1 mouse cellular context compared by ENCODE assay signal in the genomic region with DNA sequence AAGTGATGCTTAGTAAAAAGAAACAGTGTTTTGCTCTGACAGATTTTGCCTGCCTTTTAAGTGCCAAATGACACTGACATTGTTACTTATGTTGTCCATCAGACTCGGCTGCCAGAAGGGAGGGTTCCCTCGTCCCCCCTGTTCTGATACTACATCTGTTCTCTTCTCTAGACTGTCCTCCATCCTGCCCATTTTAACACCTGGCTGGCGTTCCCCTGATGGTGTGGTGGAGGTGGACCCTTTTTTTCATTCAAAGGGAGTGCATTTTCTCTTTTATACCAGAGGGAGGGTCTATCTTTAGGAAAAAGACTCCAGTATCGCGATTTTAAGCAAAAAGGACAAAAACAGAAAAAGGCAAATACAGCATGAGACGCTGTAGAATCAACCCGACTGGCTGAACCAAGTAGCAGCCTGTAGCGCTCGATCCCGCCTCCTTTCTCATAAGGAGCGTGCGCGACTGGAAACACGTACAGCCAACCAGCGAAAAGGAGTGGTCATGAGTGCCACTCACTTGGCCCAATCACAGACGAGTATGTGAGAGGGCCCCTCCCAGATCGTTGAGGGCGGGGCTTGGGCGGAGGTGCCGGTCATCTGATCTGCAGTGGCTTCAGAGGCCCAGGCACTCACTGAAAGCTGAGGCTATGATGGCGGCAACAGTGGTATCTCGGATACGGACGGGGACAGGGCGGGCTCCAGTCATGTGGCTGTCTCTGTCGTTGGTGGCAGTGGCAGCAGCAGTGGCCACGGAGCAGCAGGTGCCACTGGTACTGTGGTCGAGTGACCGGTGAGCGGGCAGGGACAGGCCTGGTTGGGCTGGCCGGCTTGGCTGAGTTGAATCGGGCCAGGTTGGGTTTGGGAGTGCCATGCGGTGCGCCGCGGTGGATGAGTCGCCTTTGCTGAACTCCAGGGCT.
TF ChIP-seq lines count a peak whose summit lies in the region.

Gene Atp6ap1 (plus strand): TSS at position 560 of the 911 bp plus-strand sequence.

TF ChIP-seq in CH12.LX, 34 proteins besides CTCF, POLR2A, EP300 and RAD21:
- TF ChIP-seq IRF4 (IDR thresholded peaks at IDR 0.05; ENCODE audit: low read depth, low read length), result no peak
- no peak for TF ChIP-seq CHD1 (IDR thresholded peaks at IDR 0.05; ENCODE audit: low read depth, low read length)
- TF ChIP-seq NRF1 (IDR thresholded peaks at IDR 0.05; ENCODE audit: low read depth, low read length), result peak; percentile 76
- TF ChIP-seq RCOR1 (conservative IDR thresholded peaks at IDR 0.05; ENCODE audit: low read depth, low read length), result no peak
- no peak for TF ChIP-seq MAFK (IDR thresholded peaks at IDR 0.05; ENCODE audit: insufficient replicate concordance, low read length)
- TF ChIP-seq POLR2AphosphoS2 (IDR thresholded peaks at IDR 0.05; ENCODE audit: low read depth, low read length), result peak; percentile 70
- TF ChIP-seq KAT2A (IDR thresholded peaks at IDR 0.05; ENCODE audit: insufficient replicate concordance, low read length), result 0 out of 2 replicates have a peak, but pooled peaks have one; percentile 9
- TF ChIP-seq HCFC1 (IDR thresholded peaks at IDR 0.05; ENCODE audit: low read depth, low read length), result peak; percentile 52; the same call in 1 of the 2 replicates
- peak; percentile 53 for TF ChIP-seq USF1 (IDR thresholded peaks at IDR 0.05; ENCODE audit: low read depth, low read length)
- TF ChIP-seq GABPA (IDR thresholded peaks at IDR 0.05; ENCODE audit: insufficient replicate concordance, low read depth, low read length), result no peak
- no peak for TF ChIP-seq UBTF (IDR thresholded peaks at IDR 0.05; ENCODE audit: low read depth, low read length)
- TF ChIP-seq MXI1 (IDR thresholded peaks at IDR 0.05; ENCODE audit: low read depth, low read length), result peak; percentile 72; the same call in 1 of the 2 replicates
- TF ChIP-seq ETS1 (conservative IDR thresholded peaks at IDR 0.05; ENCODE audit: low read depth, low read length), result no peak
- peak; percentile 64 for TF ChIP-seq TCF12 (IDR thresholded peaks at IDR 0.05; ENCODE audit: low read depth, low read length)
- 0 out of 2 replicates have a peak, but pooled peaks have one; percentile 5 for TF ChIP-seq MAZ (IDR thresholded peaks at IDR 0.05; ENCODE audit: low read depth, low read length)
- TF ChIP-seq E2F4 (IDR thresholded peaks at IDR 0.05; ENCODE audit: insufficient replicate concordance, low read depth, low read length), result peak; percentile 30; the same call in 1 of the 2 replicates
- TF ChIP-seq PAX5 (IDR thresholded peaks at IDR 0.05; ENCODE audit: low read length), result no peak
- 0 out of 2 replicates have a peak, but pooled peaks have one; percentile 39 for TF ChIP-seq TBP (conservative IDR thresholded peaks at IDR 0.05; ENCODE audit: low read depth, low read length)
- peak; percentile 77 for TF ChIP-seq CHD2 (IDR thresholded peaks at IDR 0.05; ENCODE audit: low read length)
- TF ChIP-seq SIN3A (IDR thresholded peaks at IDR 0.05; ENCODE audit: low read length), result peak; percentile 36; the same call in 1 of the 2 replicates
- TF ChIP-seq MYC (IDR thresholded peaks at IDR 0.05; ENCODE audit: low read depth, low read length), result no peak
- TF ChIP-seq ZKSCAN1 (IDR thresholded peaks at IDR 0.05; ENCODE audit: borderline replicate concordance, low read depth, low read length), result no peak
- TF ChIP-seq MAX (IDR thresholded peaks at IDR 0.05; ENCODE audit: low read length), result no peak
- peak; percentile 46; the same call in 1 of the 2 replicates for TF ChIP-seq ZMIZ1 (IDR thresholded peaks at IDR 0.05; ENCODE audit: low read depth, low read length)
- no peak for TF ChIP-seq BHLHE40 (IDR thresholded peaks at IDR 0.05; ENCODE audit: low read depth, low read length)
- no peak for TF ChIP-seq JUND (conservative IDR thresholded peaks at IDR 0.05; ENCODE audit: low read depth, low read length)
- no peak for TF ChIP-seq SMC3 (IDR thresholded peaks at IDR 0.05; ENCODE audit: low read depth, low read length)
- TF ChIP-seq ZNF384 (IDR thresholded peaks at IDR 0.05; ENCODE audit: low read depth, low read length), result no peak
- no peak; the same call in 1 of the 2 replicates for TF ChIP-seq ELF1 (IDR thresholded peaks at IDR 0.05; ENCODE audit: low read depth, low read length)
- TF ChIP-seq NELFE (IDR thresholded peaks at IDR 0.05; ENCODE audit: low read depth, low read length), result peak; percentile 73
- no peak for TF ChIP-seq JUN (IDR thresholded peaks at IDR 0.05; ENCODE audit: insufficient read depth, low read depth, low read length)
- no peak for TF ChIP-seq ZC3H11A (IDR thresholded peaks at IDR 0.05; ENCODE audit: low read depth, low read length)
- TF ChIP-seq USF2 (conservative IDR thresholded peaks at IDR 0.05; ENCODE audit: low read depth, low read length), result no peak
- TF ChIP-seq MEF2A (IDR thresholded peaks at IDR 0.05; ENCODE audit: borderline replicate concordance, low read depth, low read length), result no peak; the same call in 1 of the 2 replicates
